Mouse (Mus musculus) stomach, postnatal 0 days (tissue): ENCODE results near the gene Smgc.

ENCODE experiments used
- CTCF ChIP-seq: IDR thresholded peaks from 2 replicates; pipeline ENCODE4 v1.5.1; 2016; ENCODE audit warnings: antibody characterized with exemption, low read depth, mild to moderate bottlenecking, moderate library complexity
- EP300 ChIP-seq: optimal IDR thresholded peaks from 2 replicates; pipeline ENCODE3; 2016; ENCODE audit warnings: antibody characterized with exemption

- TF ChIP-seq CTCF: no peak
- TF ChIP-seq EP300: no peak
These were observed 49.7 kb upstream of the Smgc start for GRCm38 (mm10) chr15:91788338-91788737.
